Mouse (Mus musculus): ENCODE data around the gene Islr2. TPM values are rescaled to one million over a fixed set of nuclear protein-coding genes. Genes with fewer than 3 reads are reported as not detected.

Islr2 gene
- total and polyA plus RNA-seq, 3 experiments, result not detected

- H3K4me1 ChIP-seq (ENCODE audit: control insufficient read depth in 1 of 2, insufficient read depth in 2 of 2), result peaks cover 0 to 11% of the 10 kb centered on the region in 2 experiments; a peak in 2 of 4 replicates
- H3K27ac ChIP-seq (ENCODE audit: insufficient read depth, low read depth), result no peak overlapping the region
- no peak overlapping the region for H3K4me3 ChIP-seq (replicated peaks in 1 of 3; ENCODE audit: low read depth in 2 of 3, low read length in 2 of 3, poor library complexity in 1 of 3)
Measured at GRCm38 (mm10) chr9:58158541-58159311, 45.4 kb downstream of the Islr2 start.

GRCm38 (mm10) chr9:58157838-58158237 is 46.3 kb downstream of the Islr2 start:
- Histone ChIP-seq H3K4me1 (ENCODE audit: control insufficient read depth in 1 of 2, insufficient read depth in 2 of 2) (peaks cover 0 to 11% of the 10 kb centered on the region in 2 experiments; a peak in 2 of 4 replicates), H3K4me2 (ENCODE audit: insufficient read depth, low read depth, poor library complexity, severe bottlenecking) (no peak overlapping the region), H3K9ac (ENCODE audit: insufficient read depth, low read depth) (no peak overlapping the region), H3K27me3 (replicated peaks) (peaks cover 34% of the 10 kb centered on the region), H3K36me3 (replicated peaks in 1 of 2; ENCODE audit: control insufficient read depth in 1 of 2, insufficient read depth in 1 of 2, low read length in 1 of 2) (no peaks in the 10 kb centered on the region), H3K79me2 (replicated peaks; ENCODE audit: control insufficient read depth, extremely low read depth, insufficient read depth, poor library complexity, severe bottlenecking) (no peaks in the 10 kb centered on the region), H3K27ac (ENCODE audit: insufficient read depth, low read depth) (no peak overlapping the region), H3K4me3 (replicated peaks in 1 of 3; ENCODE audit: low read depth in 2 of 3, low read length in 2 of 3, poor library complexity in 1 of 3) (no peak overlapping the region), H3K9me3 (replicated peaks; ENCODE audit: low read length) (no peaks in the 10 kb centered on the region)
- dilution Hi-C loops (cut with MboI; ENCODE audit: extremely low pct_ligation_motif_present, extremely low pct_unique_long_range_greater_than_20kb, low sequenced_read_pairs) (no loop called here), in situ Hi-C loops (cut with MboI; ENCODE audit: low pct_ligation_motif_present, low pct_unique_long_range_greater_than_20kb, low sequenced_read_pairs) (no loop called here)
- no peak for DNase-seq (ENCODE audit: extremely low read depth)
- TF ChIP-seq USF1 (IDR thresholded peaks at IDR 0.05; ENCODE audit: low read depth, low read length) (no peak), SMC3 (IDR thresholded peaks at IDR 0.05; ENCODE audit: low read depth, low read length) (no peak), ZC3H11A (IDR thresholded peaks at IDR 0.05; ENCODE audit: low read depth, low read length) (no peak), SIN3A (IDR thresholded peaks at IDR 0.05; ENCODE audit: low read length) (no peak), RCOR1 (conservative IDR thresholded peaks at IDR 0.05; ENCODE audit: low read depth, low read length) (no peak), RAD21 (IDR thresholded peaks at IDR 0.05; ENCODE audit: low read depth, low read length) (no peak), CHD1 (IDR thresholded peaks at IDR 0.05; ENCODE audit: low read depth, low read length) (no peak), POLR2A (IDR thresholded peaks at IDR 0.05; ENCODE audit: low read depth, low read length) (no peak), MXI1 (IDR thresholded peaks at IDR 0.05; ENCODE audit: low read depth, low read length) (no peak), MAX (IDR thresholded peaks at IDR 0.05; ENCODE audit: low read length) (no peak), NELFE (IDR thresholded peaks at IDR 0.05; ENCODE audit: low read depth, low read length) (no peak), MEF2A (IDR thresholded peaks at IDR 0.05; ENCODE audit: borderline replicate concordance, low read depth, low read length) (no peak), JUN (IDR thresholded peaks at IDR 0.05; ENCODE audit: insufficient read depth, low read depth, low read length) (no peak), ZKSCAN1 (IDR thresholded peaks at IDR 0.05; ENCODE audit: borderline replicate concordance, low read depth, low read length) (no peak), ETS1 (conservative IDR thresholded peaks at IDR 0.05; ENCODE audit: low read depth, low read length) (no peak), E2F4 (IDR thresholded peaks at IDR 0.05; ENCODE audit: insufficient replicate concordance, low read depth, low read length) (no peak), POLR2AphosphoS2 (IDR thresholded peaks at IDR 0.05; ENCODE audit: low read depth, low read length) (no peak), ZNF384 (IDR thresholded peaks at IDR 0.05; ENCODE audit: low read depth, low read length) (no peak)

More at GRCm38 (mm10) chr9:58158541-58159311, 45.4 kb downstream of the Islr2 start:
- dilution Hi-C loops (cut with MboI; ENCODE audit: extremely low pct_ligation_motif_present, extremely low pct_unique_long_range_greater_than_20kb, low sequenced_read_pairs) (no loop called here), in situ Hi-C loops (cut with MboI; ENCODE audit: low pct_ligation_motif_present, low pct_unique_long_range_greater_than_20kb, low sequenced_read_pairs) (no loop called here)
- Histone ChIP-seq H3K36me3 (replicated peaks in 1 of 2; ENCODE audit: control insufficient read depth in 1 of 2, insufficient read depth in 1 of 2, low read length in 1 of 2) (no peaks in the 10 kb centered on the region), H3K9ac (ENCODE audit: insufficient read depth, low read depth) (no peak overlapping the region), H3K79me2 (replicated peaks; ENCODE audit: control insufficient read depth, extremely low read depth, insufficient read depth, poor library complexity, severe bottlenecking) (no peaks in the 10 kb centered on the region), H3K9me3 (replicated peaks; ENCODE audit: low read length) (no peaks in the 10 kb centered on the region), H3K4me2 (ENCODE audit: insufficient read depth, low read depth, poor library complexity, severe bottlenecking) (no peak overlapping the region), H3K27me3 (replicated peaks) (peaks cover 29% of the 10 kb centered on the region)
- TF ChIP-seq IRF4 (IDR thresholded peaks at IDR 0.05; ENCODE audit: low read depth, low read length), result no peak
- no peak for TF ChIP-seq GABPA (IDR thresholded peaks at IDR 0.05; ENCODE audit: insufficient replicate concordance, low read depth, low read length)
- no peak for TF ChIP-seq SMC3 (IDR thresholded peaks at IDR 0.05; ENCODE audit: low read depth, low read length)
- TF ChIP-seq BHLHE40 (IDR thresholded peaks at IDR 0.05; ENCODE audit: low read depth, low read length), result no peak
- no peak for TF ChIP-seq MAZ (IDR thresholded peaks at IDR 0.05; ENCODE audit: low read depth, low read length)
- TF ChIP-seq EP300 (IDR thresholded peaks at IDR 0.05; ENCODE audit: low read length), result no peak
- TF ChIP-seq KAT2A (IDR thresholded peaks at IDR 0.05; ENCODE audit: insufficient replicate concordance, low read length), result no peak
- TF ChIP-seq JUN (IDR thresholded peaks at IDR 0.05; ENCODE audit: insufficient read depth, low read depth, low read length), result no peak
- TF ChIP-seq ZNF384 (IDR thresholded peaks at IDR 0.05; ENCODE audit: low read depth, low read length), result no peak
- no peak for TF ChIP-seq RAD21 (IDR thresholded peaks at IDR 0.05; ENCODE audit: low read depth, low read length)
- DNase-seq (ENCODE audit: extremely low read depth), result no peak

Data from CH12.LX (cell line).